Mouse (Mus musculus) cerebellum, adult 2 months (tissue): ENCODE measurements around the gene Vmn2r74.

ENCODE experiments used
- CTCF ChIP-seq: fragments of 200-500 bp; IDR thresholded peaks from 2 replicates; pipeline ENCODE4 v1.5.1; 2011; ENCODE audit warnings: low read depth, mild to moderate bottlenecking, control low read depth, low read length, moderate library complexity, borderline replicate concordance; ENCODE audit not compliant: insufficient read depth
- POLR2A ChIP-seq: fragments of 200-500 bp; IDR thresholded peaks from 2 replicates; pipeline ENCODE4 v1.6.1; 2011; ENCODE audit warnings: low read length, control low read depth, borderline replicate concordance; ENCODE audit not compliant: insufficient read depth

- TF ChIP-seq CTCF = no peak
- TF ChIP-seq POLR2A = no peak
These were observed at the start of gene Vmn2r74 for GRCm38 (mm10) chr7:85961529-85961928.
